Mouse (Mus musculus) spleen, adult 2 months (tissue): ENCODE data around the gene Zfp213. TPM values are rescaled to one million over a fixed set of nuclear protein-coding genes. Genes with fewer than 3 reads are reported as not detected.
"Not testable (repeated sequence)": the region's sequence is repeated elsewhere in the genome, so short reads cannot be mapped to it uniquely, and the experiment has no call there.

Source experiments
- DNase-seq, 2 experiments: peaks; one replicate each; pipeline versions ENCODE4 v3.0.0 to v3.0.0-alpha.2; 2012 to 2021; ENCODE audit warnings: low spot score in 2 of 2, low read depth in 1 of 2
- H3K27ac ChIP-seq: fragments of 200-500 bp; 2 replicates; pipeline ENCODE4 v1.5.1; 2012; ENCODE audit warnings: low read length, inconsistent platforms; ENCODE audit not compliant: insufficient read depth
- H3K27me3 ChIP-seq: fragments of 200-500 bp; 2 replicates; pipeline ENCODE4 v1.6.1; 2012; ENCODE audit warnings: mild to moderate bottlenecking, moderate library complexity, low read length, inconsistent platforms; ENCODE audit not compliant: control insufficient read depth, insufficient read depth
- H3K36me3 ChIP-seq: fragments of 200-500 bp; 2 replicates; pipeline ENCODE4 v1.6.1; 2012; ENCODE audit warnings: mild to moderate bottlenecking, low read length, inconsistent platforms; ENCODE audit not compliant: control insufficient read depth, insufficient read depth
- H3K4me1 ChIP-seq: fragments of 200-500 bp; 2 replicates; pipeline ENCODE4 v1.6.1; 2011; ENCODE audit warnings: inconsistent platforms; ENCODE audit not compliant: control insufficient read depth, insufficient read depth, insufficient read length
- H3K4me3 ChIP-seq: fragments of 200-500 bp; 2 replicates; pipeline ENCODE4 v1.5.1; 2011; ENCODE audit warnings: mild to moderate bottlenecking, inconsistent platforms; ENCODE audit not compliant: insufficient read depth, insufficient read length; ENCODE audit errors: extremely low read depth
- CTCF ChIP-seq: fragments of 200-500 bp; IDR thresholded peaks from 2 replicates; pipeline ENCODE4 v1.5.1; 2011; ENCODE audit warnings: mild to moderate bottlenecking, inconsistent platforms; ENCODE audit not compliant: insufficient read depth, insufficient read length, insufficient replicate concordance; ENCODE audit errors: extremely low read depth
- POLR2A ChIP-seq: fragments of 200-500 bp; IDR thresholded peaks from 2 replicates; pipeline ENCODE4 v1.6.1; 2011; ENCODE audit warnings: low read depth, low read length, inconsistent platforms
- WGBS: fragments of 180-500 bp; shearing (Covaris S2); methylation state at CpG from one replicate; pipeline ENCODE4 v1.1.7; 2018; 5-methylcytosine and 5-hydroxymethylcytosine counted together
- polyA plus RNA-seq: library from polyadenylated mRNA; depleted of rRNA; stranded (reverse); fragments of >200 nt; gene quantifications from 2 replicates; pipeline ENCODE4 v1.2.3, GENCODE M21; 2012

Zfp213 gene
- polyA plus RNA-seq, 1 experiment: 11.8 TPM

- Histone ChIP-seq H3K4me1 (peaks cover 5% of the 10 kb centered on the region; the same call in 1 of the 2 replicates), H3K4me3 (no peak overlapping the region), H3K27me3 (no peaks in the 10 kb centered on the region), H3K27ac (no peak overlapping the region), H3K36me3 (no peaks in the 10 kb centered on the region)
- no peak for DNase-seq
- 70% methylated on average over 10 of the region's 10 CpGs for WGBS
- no peak for TF ChIP-seq CTCF
- TF ChIP-seq POLR2A: no peak
These were observed 38.0 kb upstream of the Zfp213 start for GRCm38 (mm10) chr17:23601836-23602585.

GRCm38 (mm10) chr17:23600641-23601622 lies 36.9 kb upstream of the Zfp213 start, which contains the start of gene Zscan10:
Zscan10 (plus strand) TSS chr17:23600856.
- DNase-seq: no peak

GRCm38 (mm10) chr17:23599605-23600063 lies 35.6 kb upstream of the Zfp213 start:
- no peaks in the 10 kb centered on the region for H3K27me3 ChIP-seq
- TF ChIP-seq POLR2A: no peak
- TF ChIP-seq CTCF: no peak
- H3K36me3 ChIP-seq: no peaks in the 10 kb centered on the region
- H3K4me3 ChIP-seq: peak overlapping the region; percentile 47; the same call in 1 of the 2 replicates
- no peak for DNase-seq
- peaks cover 5% of the 10 kb centered on the region; the same call in 1 of the 2 replicates for H3K4me1 ChIP-seq
- H3K27ac ChIP-seq: peak overlapping the region; percentile 74
- 28% methylated on average over 7 of the region's 7 CpGs for WGBS

More at GRCm38 (mm10) chr17:23600641-23601622, 36.9 kb upstream of the Zfp213 start, which contains the start of gene Zscan10:
- TF ChIP-seq POLR2A (no peak), CTCF (no peak)
- Histone ChIP-seq H3K27me3 (no peaks in the 10 kb centered on the region), H3K4me3 (no peak within 1 kb of the TSS), H3K4me1 (peaks cover 5% of the 10 kb centered on the region; the same call in 1 of the 2 replicates), H3K27ac (peak within 1 kb of the TSS; percentile 74; the same call in 1 of the 2 replicates), H3K36me3 (no peaks in the 10 kb centered on the region)
- 89% methylated on average over 15 of the region's 15 CpGs for whole genome bisulfite sequencing

- Histone ChIP-seq H3K4me1 (peaks cover 5% of the 10 kb centered on the region; the same call in 1 of the 2 replicates), H3K27ac (peak within 1 kb of the TSS; percentile 74), H3K4me3 (peak within 1 kb of the TSS; percentile 47), H3K36me3 (no peaks in the 10 kb centered on the region), H3K27me3 (no peaks in the 10 kb centered on the region)
- TF ChIP-seq CTCF: no peak
- peak; percentile 73; the same call in 1 of the 2 replicates for TF ChIP-seq POLR2A
- 5% methylated on average over 31 of the region's 31 CpGs for WGBS
- peak; percentile 77 to 79 for DNase-seq
These were observed 34.8 kb upstream of the Zfp213 start, which contains the start of gene Zfp13 for GRCm38 (mm10) chr17:23598582-23599552. Zfp13 (minus strand) TSS chr17:23599487.

GRCm38 (mm10) chr17:23595139-23595538 lies 31.1 kb upstream of the Zfp213 start:
- DNase-seq, H3K27me3 ChIP-seq, H3K4me1 ChIP-seq, H3K27ac ChIP-seq, H3K36me3 ChIP-seq, H3K4me3 ChIP-seq: not testable (repeated sequence)
- WGBS: 86% methylated on average over 4 of the region's 4 CpGs

- Histone ChIP-seq H3K4me1 (0 out of 2 replicates have a peak, but pooled peaks cover 2% of the 10 kb centered on the region), H3K27ac (no peak overlapping the region), H3K27me3 (no peaks in the 10 kb centered on the region), H3K36me3 (no peaks in the 10 kb centered on the region), H3K4me3 (peak overlapping the region; percentile 58)
- no peak for DNase-seq
- WGBS: 5% methylated on average over 13 of the region's 13 CpGs
- TF ChIP-seq POLR2A: no peak
- no peak for TF ChIP-seq CTCF
These were observed 28.9 kb upstream of the Zfp213 start for GRCm38 (mm10) chr17:23592926-23593300.
